Mouse (Mus musculus) myocyte (in vitro differentiated cells): ENCODE results near the gene RPS10-NUDT3. TPM values are rescaled to one million over a fixed set of nuclear protein-coding genes. Genes with fewer than 3 reads are reported as not detected.

Experiments
- polyA plus RNA-seq: library from polyadenylated mRNA; unstranded; fragments of >200 nt; fragmentation: generic; extraction: Trizol; gene quantifications from one replicate; pipeline ENCODE4 v1.2.1, GENCODE M21; 2012; ENCODE audit warnings: missing spikeins

The RPS10-NUDT3 gene
- polyA plus RNA-seq, 1 experiment = not detected

Other genes starting within 250 kb of the RPS10-NUDT3 start
- gene Grm4, start 113.8 kb downstream of the RPS10-NUDT3 start, polyA plus RNA-seq = not detected
- 60.9 TPM for gene Hmga1, start 78.7 kb downstream of the RPS10-NUDT3 start, polyA plus RNA-seq
- gene AI413582, start 69.5 kb downstream of the RPS10-NUDT3 start, polyA plus RNA-seq = 46.0 TPM
- 142 TPM for gene Nudt3, start 11.7 kb downstream of the RPS10-NUDT3 start, polyA plus RNA-seq
- 3,606 TPM for gene Rps10, start 1.4 kb upstream of the RPS10-NUDT3 start, polyA plus RNA-seq
- 3.0 TPM for gene Pacsin1, start 20.3 kb upstream of the RPS10-NUDT3 start, polyA plus RNA-seq
- gene Spdef, start 93.7 kb upstream of the RPS10-NUDT3 start, polyA plus RNA-seq = 0.05 TPM
- gene D17Wsu92e, start 185.4 kb upstream of the RPS10-NUDT3 start, polyA plus RNA-seq = 79.4 TPM
- gene Snrpc, start 202.9 kb upstream of the RPS10-NUDT3 start, polyA plus RNA-seq = 251 TPM
- 16.4 TPM for gene Uhrf1bp1, start 221.2 kb upstream of the RPS10-NUDT3 start, polyA plus RNA-seq